Mouse (Mus musculus) left cerebral cortex, adult 8-10 months (tissue): ENCODE data around the gene Syngr1. TPM values are rescaled to one million over a fixed set of nuclear protein-coding genes. Genes with fewer than 3 reads are reported as not detected.
"Not testable (repeated sequence)": the region's sequence is repeated elsewhere in the genome, so short reads cannot be mapped to it uniquely, and the experiment has no call there.

Experiments
- DNase-seq, 2 experiments: peaks; one replicate each; pipeline ENCODE4 v3.0.0; 2022; ENCODE audit warnings: low spot score in 2 of 2
- total RNA-seq, 4 experiments: library from RNA; stranded (reverse); gene quantifications; 2 replicates each; pipeline ENCODE4 v1.2.4; 2022

Gene Syngr1
- total RNA-seq, 4 experiments from 2014 or later = 430 to 460 (median 440) TPM

DNA sequence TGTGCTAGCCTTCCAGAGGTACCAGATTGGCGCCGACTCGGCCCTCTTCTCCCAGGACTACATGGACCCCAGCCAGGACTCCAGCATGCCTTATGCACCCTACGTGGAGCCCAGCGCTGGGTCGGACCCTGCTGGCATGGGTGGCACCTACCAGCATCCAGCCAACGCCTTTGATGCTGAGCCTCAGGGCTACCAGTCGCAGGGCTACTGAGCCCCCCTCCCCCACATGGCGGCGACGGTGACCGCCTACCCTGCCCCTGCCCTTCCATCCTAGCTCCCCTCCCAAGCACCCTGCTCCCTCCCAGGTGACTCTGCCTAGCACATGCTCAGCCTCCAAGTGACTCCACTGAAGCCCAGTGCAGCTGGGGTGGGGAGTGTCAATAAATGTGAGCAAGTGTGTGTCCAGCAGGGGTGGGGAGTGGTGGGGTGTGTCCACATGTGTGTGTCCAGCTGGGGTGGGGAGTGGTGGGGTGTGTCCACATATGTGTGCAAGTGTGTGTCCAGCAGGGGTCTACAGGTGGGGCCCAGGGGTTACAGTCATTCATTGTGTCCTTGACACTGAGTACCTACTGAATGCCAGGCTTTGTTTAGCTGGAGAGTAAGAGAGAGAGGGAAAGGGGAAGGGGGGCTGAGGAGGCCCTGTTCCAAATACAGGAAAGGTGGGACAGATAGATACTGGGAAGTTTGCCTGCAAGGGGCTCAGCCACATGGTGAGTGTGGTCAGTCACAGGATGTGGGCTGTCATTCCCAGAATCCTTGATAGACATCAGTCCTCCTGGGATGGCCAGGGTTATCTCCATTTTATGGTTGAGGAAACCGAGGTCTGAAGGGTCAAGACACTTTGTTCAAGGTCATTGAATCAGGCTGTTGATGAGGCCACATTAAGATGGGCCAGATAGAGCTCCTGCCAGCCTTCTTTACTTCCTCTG, 25.0 kb downstream of the Syngr1 start:
- DNase-seq = no peak

DNA sequence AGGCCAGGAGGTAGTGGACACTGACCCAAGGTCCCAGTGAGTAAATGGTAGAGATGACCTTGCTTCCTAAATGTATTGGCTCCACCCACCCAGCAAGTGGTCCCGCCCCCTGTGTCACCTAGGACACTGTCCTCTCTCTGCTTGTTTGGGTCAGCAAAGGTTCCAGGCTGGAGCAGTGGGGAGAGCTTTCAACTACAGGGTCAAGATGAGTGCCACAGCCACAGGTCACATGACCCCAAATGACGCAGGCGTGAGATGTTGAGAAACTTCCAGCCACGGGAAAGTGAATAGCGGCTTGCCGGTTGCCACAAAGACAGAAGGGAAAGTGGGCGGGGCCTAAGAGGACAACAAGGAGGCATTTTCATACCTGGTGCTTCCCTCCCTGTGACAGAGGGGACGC, 26.0 kb downstream of the Syngr1 start:
- DNase-seq = no peak

GRCm38 (mm10) chr15:80119076-80119475, 27.9 kb downstream of the Syngr1 start:
- DNase-seq = no peak

DNA sequence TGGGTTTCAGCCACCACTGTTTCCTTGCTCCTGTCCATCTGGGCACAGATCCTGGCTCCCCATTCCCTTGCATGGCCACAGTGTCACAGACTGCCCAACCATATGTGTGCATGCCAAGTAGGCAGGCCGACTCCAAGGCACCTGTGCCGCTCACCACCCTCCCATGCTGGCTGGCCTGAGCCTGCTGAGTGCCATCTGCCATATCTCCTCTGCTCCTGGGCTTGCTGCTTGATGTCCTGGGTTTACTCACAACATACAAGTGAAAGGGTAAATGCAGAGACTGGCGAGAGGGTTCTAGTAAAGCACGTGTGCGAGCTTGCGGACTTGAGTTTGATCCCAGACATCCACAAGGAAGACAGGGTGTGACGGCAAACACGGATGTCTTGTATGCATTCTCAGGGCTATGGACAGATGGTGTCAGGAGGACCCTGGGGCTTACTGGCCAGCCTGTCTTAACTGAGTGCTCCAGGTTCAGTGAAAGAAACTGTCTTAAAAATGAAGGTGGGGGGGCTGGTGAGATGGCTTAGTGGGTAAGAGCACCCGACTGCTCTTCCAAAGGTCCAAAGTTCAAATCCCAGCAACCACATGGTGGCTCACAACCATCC, 30.7 kb downstream of the Syngr1 start:
- DNase-seq = no peak

DNA sequence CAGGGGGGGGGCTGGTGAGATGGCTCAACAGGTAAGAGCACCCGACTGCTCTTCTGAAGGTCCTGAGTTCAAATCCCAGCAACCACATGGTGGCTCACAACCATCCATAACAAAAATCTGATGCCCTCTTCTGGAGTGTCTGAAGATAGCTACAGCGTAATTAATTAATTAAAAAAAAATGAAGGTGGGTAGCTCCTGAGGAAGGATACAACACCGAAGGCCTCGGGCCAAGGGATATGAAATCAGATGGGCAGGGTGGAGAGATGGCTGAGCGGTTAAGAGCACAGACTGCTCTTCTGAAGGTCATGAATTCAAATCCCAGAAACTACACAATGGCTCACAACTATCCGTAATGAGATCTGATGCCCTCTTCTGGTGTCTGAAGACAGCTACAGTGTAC, 31.3 kb downstream of the Syngr1 start:
- DNase-seq = not testable (repeated sequence)

DNA sequence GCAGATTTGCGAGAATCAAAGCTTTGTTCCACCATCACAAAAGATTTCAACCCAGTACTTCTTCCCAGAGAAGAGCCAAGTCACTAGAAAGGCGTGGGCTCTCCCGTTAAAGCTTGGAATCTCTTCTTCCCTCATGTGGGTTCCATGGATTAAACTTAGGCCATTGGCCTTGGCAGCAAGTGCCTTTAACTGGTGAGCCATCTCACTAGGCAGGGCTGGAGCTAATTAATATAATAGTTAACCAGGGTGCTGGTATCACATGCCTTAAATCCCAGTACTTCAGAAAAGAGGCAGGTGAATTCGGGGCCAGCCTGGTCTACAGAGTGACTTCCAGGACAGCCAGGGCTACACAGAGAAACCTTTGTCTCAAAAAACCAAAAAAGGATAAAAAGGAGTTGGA, 33.5 kb downstream of the Syngr1 start:
- DNase-seq = no peak

- no peak for DNase-seq
Observed at GRCm38 (mm10) chr15:80127191-80127590, 36.1 kb downstream of the Syngr1 start.

DNA sequence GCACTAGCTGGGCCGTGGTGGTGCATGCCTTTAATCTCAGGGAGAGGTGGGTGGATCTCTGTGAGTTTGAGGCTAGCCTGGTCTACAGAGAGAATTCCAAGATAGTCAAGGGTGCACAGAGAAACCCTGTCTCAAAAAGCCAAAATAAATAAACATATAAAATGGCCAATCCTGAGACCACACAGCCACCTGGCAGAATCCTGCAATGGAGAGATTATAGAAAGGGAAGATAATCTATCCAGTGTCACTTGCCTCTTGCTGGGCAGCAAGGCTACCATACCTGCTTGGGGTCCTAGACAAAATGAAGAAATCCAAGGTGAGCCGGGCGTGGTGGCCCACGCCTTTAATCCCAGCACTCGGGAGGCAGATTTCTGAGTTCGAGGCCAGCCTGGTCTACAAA, 38.8 kb downstream of the Syngr1 start:
- no peak for DNase-seq

GRCm38 (mm10) chr15:80130689-80131088, 39.6 kb downstream of the Syngr1 start:
- no peak for DNase-seq

- DNase-seq = no peak
Observed at GRCm38 (mm10) chr15:80131421-80131820, 40.3 kb downstream of the Syngr1 start.

GRCm38 (mm10) chr15:80132452-80132851, 41.3 kb downstream of the Syngr1 start:
- DNase-seq = no peak

- DNase-seq = peak; percentile 81 to 86
Observed at GRCm38 (mm10) chr15:80132993-80133586, 42.0 kb downstream of the Syngr1 start, which contains the start of gene Tab1. Gene Tab1, plus strand, starts transcription at chr15:80133127.

- DNase-seq = no peak
Observed at GRCm38 (mm10) chr15:80133682-80134449, 42.7 kb downstream of the Syngr1 start.

DNA sequence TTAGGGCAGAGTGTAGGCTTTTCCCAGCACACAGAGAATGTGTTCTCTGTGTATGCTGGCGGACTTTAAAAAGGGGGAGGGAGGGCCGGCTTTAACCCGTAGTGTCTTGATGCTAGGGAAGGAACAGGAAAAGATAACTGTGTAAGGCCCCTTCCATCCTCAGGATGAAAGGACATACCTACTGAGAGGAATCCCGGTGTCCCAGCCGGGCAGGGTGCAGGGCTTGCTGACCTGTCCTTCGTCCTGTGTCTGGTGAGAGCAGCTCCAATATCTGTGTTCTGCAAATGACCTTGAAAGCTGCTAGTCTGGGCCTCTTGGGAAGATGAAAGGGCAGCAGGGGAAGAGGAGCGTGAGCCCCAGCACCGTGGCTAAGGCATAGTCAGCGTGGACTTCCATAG, 43.3 kb downstream of the Syngr1 start:
- DNase-seq = no peak

GRCm38 (mm10) chr15:80135499-80135898, 44.4 kb downstream of the Syngr1 start:
- DNase-seq = no peak

- no peak for DNase-seq
Observed at GRCm38 (mm10) chr15:80136645-80137044, 45.5 kb downstream of the Syngr1 start.

DNA sequence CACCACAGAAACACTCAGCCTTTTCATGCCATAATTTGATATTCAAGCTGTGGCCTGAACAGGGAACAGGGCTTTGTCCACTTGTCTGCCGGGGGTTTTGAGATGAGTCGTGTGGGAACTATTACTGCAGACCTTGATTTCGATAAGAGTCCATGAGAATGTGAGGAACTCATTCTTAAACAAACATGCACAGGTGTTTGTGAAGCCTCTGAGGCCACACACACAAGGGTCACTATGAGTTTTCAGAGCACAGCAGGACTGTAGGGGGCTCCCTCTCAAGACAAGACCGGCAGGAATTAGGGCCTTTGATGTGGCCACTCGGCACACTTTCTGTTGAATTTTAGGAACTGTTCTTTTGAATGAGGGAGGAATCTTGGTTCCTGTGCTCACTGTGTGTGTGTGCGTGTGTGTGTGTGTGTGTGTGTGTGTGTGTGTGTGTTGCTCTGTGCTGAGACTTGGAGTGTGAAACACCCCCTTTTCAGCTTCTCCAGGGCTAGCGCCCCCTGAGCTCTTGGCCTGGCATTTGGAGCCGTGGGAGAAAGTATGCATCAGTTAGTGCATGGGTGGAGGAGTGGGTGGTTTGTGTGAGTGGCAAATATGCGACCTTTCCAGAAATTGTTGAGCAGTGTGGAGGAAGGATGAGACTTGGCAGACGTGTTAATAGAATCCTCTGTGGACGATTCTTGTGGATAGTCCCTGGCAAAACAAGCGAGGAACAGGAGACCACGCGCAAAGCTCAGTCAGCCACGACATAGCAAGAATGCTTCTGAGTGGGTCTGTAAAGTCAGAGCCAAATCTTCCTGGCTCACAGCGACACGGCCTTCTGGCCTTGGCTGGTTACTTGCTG, 47.0 kb downstream of the Syngr1 start:
- peak; percentile 37 to 90 for DNase-seq

- no peak for DNase-seq
Observed at GRCm38 (mm10) chr15:80140302-80140701, 49.2 kb downstream of the Syngr1 start.

GRCm38 (mm10) chr15:80140878-80141277, 49.7 kb downstream of the Syngr1 start:
- no peak for DNase-seq

DNA sequence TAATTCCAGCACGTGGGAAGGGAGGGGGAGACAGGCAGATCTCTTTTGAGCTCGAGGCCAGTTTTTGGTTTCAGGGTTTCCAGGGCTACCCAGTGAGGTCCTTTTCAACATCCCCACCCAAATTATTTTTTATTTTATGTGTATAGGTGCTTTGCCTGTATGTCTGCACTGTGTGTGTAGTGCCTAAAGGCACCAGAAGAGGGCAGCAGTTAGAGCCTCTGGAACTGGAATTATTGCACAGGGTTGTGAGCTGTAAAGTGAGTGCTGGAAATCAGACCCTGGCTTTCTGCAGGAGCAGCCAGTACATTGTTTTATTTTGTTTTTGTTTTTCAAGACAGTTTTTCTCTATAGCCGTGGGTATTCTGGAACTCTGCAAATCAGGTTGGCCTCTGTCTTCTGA, 51.0 kb downstream of the Syngr1 start:
- DNase-seq = no peak

GRCm38 (mm10) chr15:80143760-80144159, 52.6 kb downstream of the Syngr1 start:
- no peak for DNase-seq
